Mouse (Mus musculus) kidney, postnatal 10 days (tissue): Measurements from ENCODE around the gene Prss57.

ENCODE experiments used
- DNase-seq: peaks from one replicate; pipeline ENCODE4 v3.0.0; 2021; ENCODE audit warnings: mixed read lengths

Gene Prss57

GRCm38 (mm10) chr10:79806972-79807371, 16.2 kb upstream of the Prss57 start:
- peak; percentile 61 for DNase-seq

GRCm38 (mm10) chr10:79806331-79806730, 15.6 kb upstream of the Prss57 start:
- DNase-seq, result no peak

- peak; percentile 80 for DNase-seq
Observed at GRCm38 (mm10) chr10:79805636-79806035, 14.9 kb upstream of the Prss57 start.

DNA sequence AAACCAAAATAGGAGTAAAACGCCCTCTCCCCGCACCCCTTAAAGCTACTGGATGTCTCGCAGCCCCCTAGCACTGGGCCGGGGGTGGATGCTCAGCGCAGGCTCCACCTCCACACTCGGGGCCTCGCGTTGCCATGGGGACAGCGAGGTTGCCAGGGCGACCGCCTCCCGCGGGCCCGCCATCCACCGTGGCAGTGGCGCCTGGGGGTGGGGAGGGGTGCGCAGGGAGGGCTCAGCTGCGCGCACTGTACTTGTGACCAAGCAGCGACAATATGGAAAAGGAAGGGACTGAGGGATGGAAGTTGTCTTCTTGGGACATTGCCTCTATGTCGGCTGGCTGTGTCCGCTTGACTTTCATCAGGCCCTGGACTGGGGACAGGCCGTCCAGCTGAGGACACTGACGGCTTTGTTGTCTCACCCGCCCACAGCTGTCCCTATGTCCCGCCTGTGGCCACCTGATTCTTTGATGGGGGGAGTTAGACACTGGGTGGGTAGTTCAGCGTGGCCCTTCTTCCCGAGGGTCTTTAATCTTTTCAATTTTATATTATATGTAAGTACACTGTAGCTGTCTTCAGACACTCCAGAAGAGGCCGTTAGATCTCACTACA, 13.1 kb upstream of the Prss57 start:
- DNase-seq, result peak; percentile 74

- DNase-seq, result peak; percentile 82
Observed at GRCm38 (mm10) chr10:79802331-79802971, 11.7 kb upstream of the Prss57 start.

- peak; percentile 66 for DNase-seq
Observed at GRCm38 (mm10) chr10:79801837-79802236, 11.1 kb upstream of the Prss57 start.

DNA sequence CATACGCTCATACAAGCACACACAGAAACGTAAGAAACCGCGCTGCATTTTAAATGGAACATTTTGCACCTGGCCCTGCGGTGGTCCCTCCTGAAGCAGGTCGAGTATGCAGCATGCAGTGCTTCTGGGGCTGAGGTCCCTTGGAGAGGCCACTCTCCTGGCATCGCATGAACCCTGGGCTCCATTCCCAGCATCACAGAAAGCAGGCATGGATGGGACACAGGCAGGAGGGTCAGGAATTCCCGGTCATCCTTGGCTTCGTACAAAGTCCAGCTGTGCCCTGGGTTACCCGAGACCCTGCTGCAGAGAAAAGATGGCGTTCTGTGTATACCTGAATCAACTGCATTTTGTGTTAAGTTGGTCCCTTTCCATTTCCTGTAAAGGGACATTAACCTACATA, 9.7 kb upstream of the Prss57 start:
- DNase-seq, result no peak

DNA sequence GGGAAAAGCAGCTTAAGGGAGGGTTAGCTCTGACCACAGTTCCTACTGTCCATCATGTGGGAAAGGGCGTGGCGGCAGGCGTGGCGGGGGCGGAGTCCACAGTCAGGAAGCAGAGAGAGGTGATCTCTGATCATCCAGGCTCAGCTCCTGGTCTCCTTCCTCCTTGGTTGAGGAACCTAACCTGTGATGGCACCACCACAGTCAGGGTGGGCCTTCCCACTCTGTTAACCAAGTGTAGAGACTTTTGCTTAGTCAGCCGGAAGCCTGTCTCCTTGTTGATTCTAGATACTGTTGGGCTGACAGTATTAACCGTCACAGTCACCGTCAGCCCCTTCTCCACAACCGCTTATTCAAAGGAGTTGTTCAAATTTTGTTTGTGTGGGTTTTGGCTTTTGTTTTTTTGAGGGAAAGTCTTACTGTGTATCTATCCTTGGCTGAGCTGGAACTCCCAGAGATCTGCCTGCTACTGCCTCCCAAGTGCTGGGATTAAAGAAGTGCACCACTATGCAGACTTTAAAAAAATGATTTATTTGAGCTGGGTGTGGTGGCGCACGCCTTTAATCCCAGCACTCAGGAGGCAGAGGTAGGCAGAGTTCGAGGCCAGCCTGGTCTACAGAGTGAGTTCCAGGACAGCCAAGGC, 7.6 kb upstream of the Prss57 start:
- DNase-seq, result peak; percentile 70

- peak; percentile 55 for DNase-seq
Observed at GRCm38 (mm10) chr10:79797326-79797725, 6.6 kb upstream of the Prss57 start.

DNA sequence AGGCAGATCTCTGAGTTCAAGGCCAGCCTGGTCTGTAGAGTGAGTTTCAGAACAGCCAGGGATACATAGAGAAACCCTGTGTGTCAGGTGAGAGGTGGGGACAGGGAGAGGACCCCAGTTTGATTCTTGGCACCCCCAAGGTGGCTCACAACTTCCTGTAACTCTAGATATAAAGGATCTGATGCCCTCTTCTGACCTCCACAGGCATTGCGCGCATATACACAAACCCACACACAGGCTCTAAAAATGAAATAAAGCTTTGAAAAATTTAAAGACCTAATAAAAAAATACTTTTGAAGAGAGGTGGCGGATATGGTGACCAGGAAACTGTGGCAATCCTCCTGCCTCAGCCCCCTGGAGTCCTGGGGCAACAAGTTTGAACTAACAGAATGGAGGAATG, 5.1 kb upstream of the Prss57 start:
- DNase-seq, result no peak

- peak; percentile 85 for DNase-seq
Observed at GRCm38 (mm10) chr10:79794491-79794931, 3.8 kb upstream of the Prss57 start.

DNA sequence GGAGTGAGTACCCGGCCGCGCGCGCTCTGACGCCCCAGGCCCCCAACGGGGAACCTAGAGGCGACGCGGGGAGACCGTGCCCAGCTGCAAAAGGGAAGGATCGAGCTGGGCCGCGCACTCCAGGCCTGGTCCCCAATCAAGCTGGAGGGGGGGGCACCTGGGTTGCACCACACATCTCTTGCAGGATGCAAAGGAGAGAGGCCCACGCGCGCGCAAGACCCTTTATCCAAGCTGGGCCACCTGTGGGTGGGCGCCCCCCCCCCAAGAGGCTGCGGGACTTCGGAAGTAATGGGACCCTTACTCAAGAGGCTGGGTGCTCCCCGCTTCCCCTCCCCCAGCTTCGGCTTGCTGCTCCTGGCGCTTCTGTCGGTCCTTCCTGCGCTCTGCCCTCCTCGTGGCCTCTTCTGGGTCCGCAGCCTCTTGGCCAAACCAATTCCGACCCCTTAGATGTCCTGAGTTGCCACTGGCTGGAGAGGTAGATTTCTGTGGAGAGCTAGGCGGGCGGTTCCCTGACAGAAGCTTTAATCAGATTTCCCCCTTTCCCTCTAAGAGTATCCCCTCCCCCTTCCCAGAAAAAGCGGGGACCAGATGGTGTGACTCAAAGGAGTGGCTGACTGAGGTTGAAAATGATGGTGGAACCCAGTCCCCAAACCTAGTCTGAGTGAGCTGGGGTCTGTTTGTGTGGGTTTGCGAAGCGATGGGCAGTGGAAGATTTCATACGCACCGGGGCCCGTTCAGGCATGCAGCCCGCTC, 3.2 kb upstream of the Prss57 start:
- peak; percentile 54 for DNase-seq

DNA sequence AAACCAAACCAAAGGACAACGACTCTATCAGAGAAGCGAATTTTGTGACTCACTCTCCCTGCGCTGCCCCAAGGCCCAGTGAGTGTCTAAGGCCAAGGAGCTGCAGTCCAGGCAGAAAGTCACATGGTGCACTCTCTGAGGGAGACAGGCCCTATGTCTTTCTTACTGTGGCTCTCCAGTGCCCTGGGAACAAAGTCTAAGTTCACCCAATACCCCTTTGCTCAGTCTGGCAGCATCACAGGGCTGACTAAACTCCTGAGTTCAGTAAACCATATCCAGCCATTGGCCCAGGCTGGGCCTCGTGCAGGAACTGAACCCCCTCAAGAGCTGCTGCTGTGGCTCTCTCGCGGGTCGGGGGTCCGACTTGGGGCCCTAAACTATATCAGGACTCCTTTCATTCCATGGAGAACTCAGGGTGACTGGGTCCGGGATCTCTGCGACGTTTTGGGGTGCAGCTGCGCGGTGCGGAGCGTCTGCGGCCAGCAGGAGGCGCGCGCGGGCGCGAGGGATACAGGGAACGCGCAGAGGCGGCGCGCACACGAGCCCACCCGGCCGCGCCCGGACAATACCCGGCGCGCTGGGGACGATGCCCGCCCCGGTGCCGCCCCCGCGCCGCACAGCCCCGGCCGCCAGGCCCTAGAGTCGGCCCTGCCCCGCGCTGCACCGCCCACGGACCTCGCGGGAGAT, 2.4 kb upstream of the Prss57 start, which contains the start of gene Palm:
Gene Palm (plus strand): TSS at position 522 of the 687 bp plus-strand sequence.
- DNase-seq, result peak; percentile 91

DNA sequence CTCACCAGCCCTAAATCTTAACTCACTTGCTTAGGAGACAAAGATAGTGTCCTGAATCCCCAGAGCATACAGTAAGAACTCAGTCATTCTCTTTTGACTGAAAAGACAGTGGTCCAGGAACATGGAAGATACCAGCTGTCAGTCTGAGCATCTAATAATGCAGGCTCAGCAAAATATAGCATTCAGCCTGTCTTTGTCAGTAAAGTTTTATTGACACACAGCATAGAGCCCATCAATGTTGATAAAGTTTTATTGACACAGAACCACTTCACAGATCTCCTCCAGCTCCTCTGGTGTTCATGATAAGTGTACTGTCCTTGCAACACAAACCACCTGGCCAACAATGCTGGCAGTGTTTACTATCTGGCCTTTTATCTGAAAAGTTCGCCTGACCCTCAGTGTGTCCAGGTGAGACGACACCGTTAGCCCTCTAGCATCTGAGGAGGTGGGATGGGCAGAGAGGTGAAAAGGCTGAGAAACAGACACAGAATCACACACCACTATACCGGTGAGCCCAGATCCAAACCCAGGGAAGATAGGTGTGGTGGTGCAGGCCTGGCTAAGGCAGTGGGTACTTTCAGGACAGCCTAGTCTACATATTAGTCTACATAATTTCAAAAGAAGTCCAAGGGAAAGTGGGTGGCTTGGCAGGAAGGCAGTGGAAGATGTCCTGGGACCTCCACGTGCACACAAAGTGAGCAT, 1.7 kb upstream of the Prss57 start:
- peak; percentile 9 for DNase-seq

DNA sequence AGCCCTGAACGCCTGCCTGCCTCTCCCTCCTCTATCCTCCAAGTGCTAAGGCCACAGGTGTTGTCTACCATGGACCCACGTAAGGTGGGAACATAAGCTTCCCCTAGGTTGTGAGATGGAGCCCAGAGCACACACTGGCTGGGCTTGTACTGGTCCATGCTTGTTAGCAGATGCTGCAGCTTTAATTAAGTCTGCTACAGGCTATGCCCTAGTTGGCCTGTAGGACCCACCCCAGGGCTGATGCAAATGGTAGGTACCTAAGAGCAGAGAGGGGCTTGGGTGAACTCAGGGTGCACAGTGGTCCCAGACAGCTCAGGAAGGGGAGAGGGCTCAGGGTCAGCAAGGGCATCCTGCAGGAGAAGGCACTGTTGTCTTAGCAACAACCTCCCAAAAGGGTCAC, 1.2 kb downstream of the Prss57 start:
- DNase-seq, result no peak

- peak; percentile 91 for DNase-seq
Observed at GRCm38 (mm10) chr10:79788386-79789158, 2.2 kb downstream of the Prss57 start.

DNA sequence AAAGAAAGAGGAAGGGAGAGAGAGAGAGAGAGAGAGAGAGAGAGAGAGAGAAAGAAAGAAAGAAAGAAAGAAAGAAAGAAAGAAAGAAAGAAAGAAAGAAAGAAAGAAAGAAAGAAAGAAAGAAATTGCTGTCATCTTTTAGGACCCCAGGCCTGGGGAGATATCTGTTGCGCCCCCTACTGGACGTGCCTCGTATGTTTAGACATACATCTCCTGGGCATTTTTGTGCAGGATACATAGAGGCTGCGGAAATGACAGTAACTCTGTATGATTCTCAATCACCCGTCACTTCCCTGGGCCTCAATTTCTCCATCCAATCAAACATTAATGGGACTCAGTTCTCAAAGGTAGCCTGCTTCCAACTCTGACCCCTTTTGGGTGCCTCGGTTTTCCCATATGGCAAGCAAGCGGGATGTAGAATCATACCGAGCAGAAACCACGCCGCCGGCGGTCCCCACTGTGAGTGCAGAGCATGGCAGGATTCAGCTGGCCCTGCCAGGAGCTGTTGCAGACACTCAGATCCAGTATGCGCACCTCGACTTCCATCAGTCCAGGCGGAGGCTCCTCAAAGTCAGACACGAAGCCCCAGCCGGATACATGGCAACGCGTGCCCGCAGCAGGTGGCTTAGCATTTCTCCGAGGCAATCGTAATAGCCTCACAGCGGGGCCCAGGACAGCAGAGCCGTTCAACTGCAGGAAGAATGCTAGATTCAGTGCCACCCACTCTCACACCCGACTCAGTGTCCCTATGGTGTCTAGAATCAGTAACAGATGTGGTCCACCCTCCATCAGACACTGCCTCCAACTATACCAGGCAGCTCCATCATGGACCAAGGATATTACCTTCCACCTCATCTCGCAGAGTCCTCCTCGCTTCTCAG, 6.6 kb downstream of the Prss57 start:
- peak; percentile 71 for DNase-seq

- peak; percentile 61 for DNase-seq
Observed at GRCm38 (mm10) chr10:79783050-79783449, 7.7 kb downstream of the Prss57 start.

GRCm38 (mm10) chr10:79781956-79782355, 8.8 kb downstream of the Prss57 start:
- peak; percentile 15 for DNase-seq

GRCm38 (mm10) chr10:79781139-79781538, 9.6 kb downstream of the Prss57 start:
- DNase-seq, result peak; percentile 44
